21 mouse cellular contexts compared by ENCODE assay signal in the genomic region with DNA sequence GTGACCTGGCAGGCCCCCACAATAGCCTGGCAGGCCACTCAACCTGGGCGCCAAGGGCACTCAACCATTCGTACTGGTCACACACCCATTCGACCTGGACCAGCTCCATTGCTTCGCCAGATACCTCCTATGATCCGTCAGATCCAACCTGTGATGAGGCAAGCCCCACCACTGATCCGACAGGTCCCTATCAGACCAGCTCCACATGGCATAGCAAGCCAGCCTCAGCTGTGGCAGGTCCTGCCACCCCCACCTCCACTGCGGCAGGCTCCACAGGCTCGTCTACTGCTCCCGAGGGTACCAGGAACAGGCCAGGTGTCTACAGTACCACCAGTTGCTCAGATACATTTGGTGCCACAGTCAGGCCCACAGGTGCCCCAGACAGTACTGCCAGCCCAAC. TPM values are rescaled to one million over a fixed set of nuclear protein-coding genes. Genes with fewer than 3 reads are reported as not detected.
DNase-seq lines count a peak whose midpoint lies in the region; ATAC-seq lines count a peak whose summit lies in the region.
"Had no signal": no experiment of that assay in that cellular context is flagged by ENCODE, and none has a peak within 500 bp of the region (broad histone marks: within the 10 kb centered on the region; RNA-seq: fewer than 3 reads in every experiment).

No protein-coding gene starts in this region.

- no peaks in the 10 kb centered on the region for H3K4me1 ChIP-seq in embryonic facial prominence, embryonic 13.5 days
- 0 out of 2 replicates have a peak, but pooled peaks cover 2% of the 10 kb centered on the region for H3K4me1 ChIP-seq in forebrain, embryonic 11.5 days (replicated peaks; ENCODE audit: control insufficient read depth, insufficient read depth, low read length)
- peaks cover 29% of the 10 kb centered on the region for H3K4me1 ChIP-seq in hindbrain, embryonic 13.5 days (replicated peaks)
- peaks cover 23% of the 10 kb centered on the region for H3K4me1 ChIP-seq in midbrain, embryonic 13.5 days (replicated peaks)
- H3K4me1 ChIP-seq: liver, embryonic 15.5 days had no signal

- no peaks in the 10 kb centered on the region for H3K27me3 ChIP-seq in embryonic facial prominence, embryonic 13.5 days
- H3K27me3 ChIP-seq in forebrain, embryonic 11.5 days (ENCODE audit: control insufficient read depth, insufficient read depth, low read length): no peaks in the 10 kb centered on the region
- H3K27me3 ChIP-seq in hindbrain, embryonic 13.5 days: no peaks in the 10 kb centered on the region
- H3K27me3 ChIP-seq in midbrain, embryonic 13.5 days: no peaks in the 10 kb centered on the region

- no peak overlapping the region for H3K27ac ChIP-seq in embryonic facial prominence, embryonic 13.5 days
- H3K27ac ChIP-seq in forebrain, embryonic 11.5 days (ENCODE audit: low read depth, low read length): no peak overlapping the region
- H3K27ac ChIP-seq in hindbrain, embryonic 13.5 days: 0 out of 2 replicates have a peak overlapping the region, but pooled peaks have one; percentile 52
- H3K27ac ChIP-seq in midbrain, embryonic 13.5 days: 0 out of 2 replicates have a peak overlapping the region, but pooled peaks have one; percentile 81
- H3K27ac ChIP-seq: gastrocnemius, adult 2 months; liver, embryonic 15.5 days; macrophage; stomach, postnatal 0 days had no signal

- H3K9me3 ChIP-seq in embryonic facial prominence, embryonic 13.5 days: peaks cover 13% of the 10 kb centered on the region
- no peaks in the 10 kb centered on the region; the same call in 1 of the 2 replicates for H3K9me3 ChIP-seq in forebrain, embryonic 11.5 days (ENCODE audit: control insufficient read depth, low read length)
- peaks cover 14% of the 10 kb centered on the region; the same call in 1 of the 2 replicates for H3K9me3 ChIP-seq in hindbrain, embryonic 13.5 days
- no peaks in the 10 kb centered on the region for H3K9me3 ChIP-seq in midbrain, embryonic 13.5 days
- H3K9me3 ChIP-seq: liver, embryonic 15.5 days had no signal

- 0 out of 2 replicates have a peak, but pooled peaks have one; percentile 2 for ATAC-seq in embryonic facial prominence, embryonic 13.5 days (ENCODE audit: insufficient number of reproducible peaks, insufficient read depth, low FRiP score, low TSS enrichment, low read depth)
- no peak for ATAC-seq in forebrain, embryonic 11.5 days (replicated peaks; ENCODE audit: low FRiP score)
- ATAC-seq in hindbrain, embryonic 13.5 days (ENCODE audit: low FRiP score): no peak
- no peak for ATAC-seq in midbrain, embryonic 13.5 days
- ATAC-seq: activated CD4-positive, CD25-positive, alpha-beta regulatory T cell, adult 4 months had no signal

- no peaks in the 10 kb centered on the region for H3K36me3 ChIP-seq in embryonic facial prominence, embryonic 13.5 days
- H3K36me3 ChIP-seq in forebrain, embryonic 11.5 days (ENCODE audit: control insufficient read depth, insufficient read depth, low read length): no peaks in the 10 kb centered on the region
- peaks cover 6% of the 10 kb centered on the region for H3K36me3 ChIP-seq in hindbrain, embryonic 13.5 days
- H3K36me3 ChIP-seq in midbrain, embryonic 13.5 days: peaks cover 13% of the 10 kb centered on the region; the same call in 1 of the 2 replicates
- H3K36me3 ChIP-seq: liver, embryonic 15.5 days had no signal

- 84% methylated on average over 9 of the region's 9 CpGs for WGBS in embryonic facial prominence, embryonic 13.5 days
- 89% methylated on average over 9 of the region's 9 CpGs for WGBS in forebrain, embryonic 11.5 days
- WGBS in hindbrain, embryonic 13.5 days: 81% methylated on average over 9 of the region's 9 CpGs
- WGBS in midbrain, embryonic 13.5 days: 85% methylated on average over 9 of the region's 9 CpGs

- peak; percentile 51 for DNase-seq in forebrain, embryonic 11.5 days (ENCODE audit: low spot score)
- no peak for DNase-seq in ovary, postnatal 36 days (ENCODE audit: low spot score)
- DNase-seq in kidney, postnatal 10 days: no peak
- no peak for DNase-seq in kidney, postnatal 36 days
- DNase-seq in layer of hippocampus, postnatal 10 days (ENCODE audit: low spot score in 2 of 2): no peak
- DNase-seq: cerebellum, adult 11 months; gastrocnemius, adult 2 months; heart, postnatal 36 days; kidney, adult 2 months; thymus, postnatal 25 days had no signal

- no peak overlapping the region for H3K4me2 ChIP-seq in embryonic facial prominence, embryonic 13.5 days
- peak overlapping the region; percentile 68; the same call in 1 of the 2 replicates for H3K4me2 ChIP-seq in forebrain, embryonic 11.5 days (ENCODE audit: low read depth, low read length, severe bottlenecking)
- H3K4me2 ChIP-seq in hindbrain, embryonic 13.5 days: peak overlapping the region; percentile 61
- peak overlapping the region; percentile 65 for H3K4me2 ChIP-seq in midbrain, embryonic 13.5 days (replicated peaks)
- H3K4me2 ChIP-seq: liver, embryonic 15.5 days had no signal

- no peak overlapping the region for H3K4me3 ChIP-seq in embryonic facial prominence, embryonic 13.5 days
- no peak overlapping the region for H3K4me3 ChIP-seq in forebrain, embryonic 11.5 days (ENCODE audit: low read depth, low read length)
- peak overlapping the region; percentile 63 for H3K4me3 ChIP-seq in hindbrain, embryonic 13.5 days
- peak overlapping the region; percentile 58 for H3K4me3 ChIP-seq in midbrain, embryonic 13.5 days (replicated peaks)
- H3K4me3 ChIP-seq: erythroblast, embryonic 14.5 days; gastrocnemius, adult 2 months; liver, embryonic 15.5 days; myocyte had no signal

- H3K9ac ChIP-seq in embryonic facial prominence, embryonic 13.5 days: no peak overlapping the region
- H3K9ac ChIP-seq in forebrain, embryonic 11.5 days (ENCODE audit: low read length): no peak overlapping the region
- peak overlapping the region; percentile 88 for H3K9ac ChIP-seq in hindbrain, embryonic 13.5 days
- peak overlapping the region; percentile 87 for H3K9ac ChIP-seq in midbrain, embryonic 13.5 days (replicated peaks)
- H3K9ac ChIP-seq: liver, embryonic 15.5 days had no signal

RNA-seq across cellular contexts. Expression of a gene that starts 1.7 kb away (rescaled TPM):
- polyA plus RNA-seq in embryonic facial prominence, embryonic 13.5 days (2015; fragmentation: Nextera tagmentation; extraction: Ambion mirVana): 2.9 and 3.2 TPM in 2 replicates
- polyA plus RNA-seq in forebrain, embryonic 11.5 days (2014; fragmentation: Nextera tagmentation; extraction: Ambion mirVana): 12.5 and 13.9 TPM in 2 replicates
- polyA plus RNA-seq in hindbrain, embryonic 13.5 days (2015; fragmentation: Nextera tagmentation; extraction: Ambion mirVana): 16.3 and 19.7 TPM in 2 replicates
- 26.8 and 29.6 TPM in 2 replicates for polyA plus RNA-seq in midbrain, embryonic 13.5 days (2015; fragmentation: Nextera tagmentation; extraction: Ambion mirVana)
- 1 to 10 TPM; 5.5 to 5.8 TPM for total RNA-seq in layer of hippocampus, postnatal 10 days (2021)
- total RNA-seq: gastrocnemius, adult 2 months; heart, adult 8-10 months; heart, postnatal 36 days had no signal
- polyA plus RNA-seq: activated CD4-positive, CD25-positive, alpha-beta regulatory T cell, adult 4 months; macrophage; myocyte; small intestine, adult 2 months had no signal

RNA-seq across cellular contexts. Expression of a gene that starts 32.2 kb away (rescaled TPM):
- polyA plus RNA-seq in embryonic facial prominence, embryonic 13.5 days (2015; fragmentation: Nextera tagmentation; extraction: Ambion mirVana): 99.3 and 102 TPM in 2 replicates
- polyA plus RNA-seq in forebrain, embryonic 11.5 days (2014; fragmentation: Nextera tagmentation; extraction: Ambion mirVana): 152 and 169 TPM in 2 replicates
- polyA plus RNA-seq in hindbrain, embryonic 13.5 days (2015; fragmentation: Nextera tagmentation; extraction: Ambion mirVana): 501 and 528 TPM in 2 replicates
- polyA plus RNA-seq in midbrain, embryonic 13.5 days (2015; fragmentation: Nextera tagmentation; extraction: Ambion mirVana): 536 and 604 TPM in 2 replicates
- 100 to 1,000 TPM; 197 to 198 TPM for total RNA-seq in layer of hippocampus, postnatal 10 days (2021)
- polyA plus RNA-seq: macrophage had no signal

RNA-seq across cellular contexts. Expression of a gene that starts 41.4 kb away (rescaled TPM):
- polyA plus RNA-seq in embryonic facial prominence, embryonic 13.5 days (2015; fragmentation: Nextera tagmentation; extraction: Ambion mirVana): 7.4 and 7.5 TPM in 2 replicates
- polyA plus RNA-seq in forebrain, embryonic 11.5 days (2014; fragmentation: Nextera tagmentation; extraction: Ambion mirVana): 19.3 and 20.7 TPM in 2 replicates
- polyA plus RNA-seq in hindbrain, embryonic 13.5 days (2015; fragmentation: Nextera tagmentation; extraction: Ambion mirVana): 19.4 and 21.1 TPM in 2 replicates
- polyA plus RNA-seq in midbrain, embryonic 13.5 days (2015; fragmentation: Nextera tagmentation; extraction: Ambion mirVana): 23.5 and 26.4 TPM in 2 replicates
- total RNA-seq in layer of hippocampus, postnatal 10 days (2021): 10 to 100 TPM; 20.3 to 21.4 TPM
- polyA plus RNA-seq: erythroblast, embryonic 14.5 days had no signal

Comparison
In these comparisons a context has a peak if more than half of its experiments do, and no peak if none do; other contexts are left out.
1. H3K27ac ChIP-seq: peak in hindbrain, embryonic 13.5 days (single experiment) and midbrain, embryonic 13.5 days (single experiment); none in embryonic facial prominence, embryonic 13.5 days (single experiment) and forebrain, embryonic 11.5 days (single experiment).
2. H3K4me3 ChIP-seq: peak in hindbrain, embryonic 13.5 days (single experiment) and midbrain, embryonic 13.5 days (single experiment); none in embryonic facial prominence, embryonic 13.5 days (single experiment) and forebrain, embryonic 11.5 days (single experiment).
3. H3K9ac ChIP-seq: peak in hindbrain, embryonic 13.5 days (single experiment) and midbrain, embryonic 13.5 days (single experiment); none in embryonic facial prominence, embryonic 13.5 days (single experiment) and forebrain, embryonic 11.5 days (single experiment).